Comparison of ENCODE assay signal across 21 mouse cellular contexts in the genomic region with DNA sequence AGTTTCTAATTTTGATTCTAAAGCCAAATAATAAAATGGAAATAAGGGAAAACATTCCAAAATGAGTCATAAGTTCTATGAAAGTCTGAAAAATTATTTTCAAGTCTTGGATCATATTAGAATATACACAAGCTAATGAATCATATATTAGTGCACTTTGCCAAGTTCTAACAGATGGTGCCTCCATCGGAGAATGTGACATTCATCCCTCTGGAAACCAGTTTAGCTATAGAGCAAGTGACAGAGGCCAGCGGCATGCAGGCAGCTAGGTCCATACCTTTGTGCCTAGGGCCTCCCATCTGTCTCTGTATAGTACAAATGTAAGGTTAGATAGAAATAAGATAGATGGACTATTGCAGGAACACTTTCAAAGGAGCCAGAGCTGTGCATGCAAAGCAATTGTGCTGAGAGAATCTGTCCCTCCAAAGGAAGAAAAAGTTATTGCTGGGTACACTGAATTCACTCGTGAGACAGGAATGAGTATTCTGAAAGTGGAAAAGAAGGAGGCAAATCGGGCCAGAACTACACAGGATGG.
DNase-seq lines count a peak whose midpoint lies in the region; ATAC-seq and TF ChIP-seq lines count a peak whose summit lies in the region.
"Had no signal": no experiment of that assay in that cellular context is flagged by ENCODE, and none has a peak within 500 bp of the region (broad histone marks: within the 10 kb centered on the region; RNA-seq: fewer than 3 reads in every experiment).

No protein-coding gene starts in this region.

- DNase-seq in forebrain, embryonic 14.5 days (ENCODE audit: low spot score) = peak; percentile 25
- peak; percentile 67 for DNase-seq in cerebellum, adult 11 months
- DNase-seq in cerebellum, postnatal 10 days = peak; percentile 29 to 45
- peak; percentile 52 for DNase-seq in layer of hippocampus, adult 9-10 months (ENCODE audit: low spot score)
- DNase-seq in urinary bladder, postnatal 36 days (ENCODE audit: low spot score in 2 of 2) = no peak
- no peak for DNase-seq in gastrocnemius, adult 2 months
- DNase-seq: gastrocnemius, postnatal 14 days; heart, adult 18-20 months; heart, postnatal 4 days; kidney, adult 11 months; kidney, postnatal 25 days; liver, embryonic 13.5 days; lung, embryonic 14.5 days; lung, postnatal 36 days had no signal

- no peaks in the 10 kb centered on the region for H3K4me1 ChIP-seq in forebrain, embryonic 14.5 days (ENCODE audit: control insufficient read depth, insufficient read depth, low read length)
- H3K4me1 ChIP-seq in forebrain, embryonic 13.5 days = no peaks in the 10 kb centered on the region
- H3K4me1 ChIP-seq in kidney, embryonic 16.5 days (ENCODE audit: insufficient read depth, low read length) = no peaks in the 10 kb centered on the region
- H3K4me1 ChIP-seq: forebrain, embryonic 10.5 days; heart, embryonic 15.5 days; limb, embryonic 12.5 days; liver, embryonic 13.5 days had no signal

- H3K27ac ChIP-seq in forebrain, embryonic 14.5 days (ENCODE audit: low read depth, low read length) = no peak overlapping the region
- no peak overlapping the region for H3K27ac ChIP-seq in forebrain, embryonic 13.5 days
- H3K27ac ChIP-seq in kidney, embryonic 16.5 days (ENCODE audit: low read length) = no peak overlapping the region
- H3K27ac ChIP-seq in gastrocnemius, adult 2 months = no peak overlapping the region
- H3K27ac ChIP-seq: forebrain, embryonic 10.5 days; heart, embryonic 15.5 days; limb, embryonic 12.5 days; liver, embryonic 13.5 days; stomach, postnatal 0 days had no signal

- TF ChIP-seq CTCF in gastrocnemius, adult 2 months (IDR thresholded peaks at IDR 0.05) = no peak

- H3K4me3 ChIP-seq in forebrain, embryonic 14.5 days (ENCODE audit: low read depth, low read length) = no peak overlapping the region
- no peak overlapping the region for H3K4me3 ChIP-seq in forebrain, embryonic 13.5 days
- H3K4me3 ChIP-seq in kidney, embryonic 16.5 days (ENCODE audit: low read length) = no peak overlapping the region
- H3K4me3 ChIP-seq in gastrocnemius, adult 2 months = no peak overlapping the region
- H3K4me3 ChIP-seq: forebrain, embryonic 10.5 days; heart, embryonic 15.5 days; limb, embryonic 12.5 days; liver, embryonic 13.5 days had no signal

- no peak for ATAC-seq in forebrain, embryonic 14.5 days
- no peak for ATAC-seq in forebrain, embryonic 13.5 days
- no peak for ATAC-seq in kidney, embryonic 16.5 days (ENCODE audit: low FRiP score, low TSS enrichment)
- ATAC-seq: hindbrain, embryonic 16.5 days had no signal

- no peaks in the 10 kb centered on the region for H3K36me3 ChIP-seq in forebrain, embryonic 14.5 days (ENCODE audit: control insufficient read depth, insufficient read depth, low read length)
- no peaks in the 10 kb centered on the region for H3K36me3 ChIP-seq in forebrain, embryonic 13.5 days (ENCODE audit: poor library complexity, severe bottlenecking)
- no peaks in the 10 kb centered on the region for H3K36me3 ChIP-seq in kidney, embryonic 16.5 days (ENCODE audit: insufficient read depth, low read length)
- H3K36me3 ChIP-seq: forebrain, embryonic 10.5 days; heart, embryonic 15.5 days; limb, embryonic 12.5 days; liver, embryonic 13.5 days had no signal

- intact Hi-C loops in gastrocnemius, adult 2 months (cut with DNase I) = no loop called here

- no peak overlapping the region for H3K9ac ChIP-seq in forebrain, embryonic 14.5 days (ENCODE audit: low read length)
- H3K9ac ChIP-seq in forebrain, embryonic 13.5 days = no peak overlapping the region
- no peak overlapping the region for H3K9ac ChIP-seq in kidney, embryonic 16.5 days (replicated peaks; ENCODE audit: low read length)
- H3K9ac ChIP-seq: heart, embryonic 15.5 days; limb, embryonic 12.5 days; liver, embryonic 13.5 days; lung, embryonic 14.5 days had no signal

- H3K27me3 ChIP-seq in forebrain, embryonic 14.5 days (replicated peaks; ENCODE audit: control insufficient read depth, insufficient read depth, low read length) = no peaks in the 10 kb centered on the region
- H3K27me3 ChIP-seq in forebrain, embryonic 13.5 days = no peaks in the 10 kb centered on the region
- no peaks in the 10 kb centered on the region for H3K27me3 ChIP-seq in kidney, embryonic 16.5 days (ENCODE audit: insufficient read depth, low read length)
- H3K27me3 ChIP-seq: heart, embryonic 15.5 days; limb, embryonic 12.5 days; liver, embryonic 13.5 days had no signal

- 80% methylated on average over 4 of the region's 4 CpGs for WGBS in forebrain, embryonic 14.5 days
- WGBS in forebrain, embryonic 13.5 days = 84% methylated on average over 4 of the region's 4 CpGs
- 85% methylated on average over 4 of the region's 4 CpGs for WGBS in kidney, embryonic 16.5 days

- no peak overlapping the region for H3K4me2 ChIP-seq in forebrain, embryonic 14.5 days (ENCODE audit: low read length)
- H3K4me2 ChIP-seq in forebrain, embryonic 13.5 days = no peak overlapping the region
- H3K4me2 ChIP-seq in kidney, embryonic 16.5 days (replicated peaks; ENCODE audit: low read depth, low read length) = no peak overlapping the region
- H3K4me2 ChIP-seq: heart, embryonic 15.5 days; limb, embryonic 12.5 days; liver, embryonic 13.5 days; lung, embryonic 14.5 days had no signal

- no peaks in the 10 kb centered on the region for H3K9me3 ChIP-seq in forebrain, embryonic 14.5 days (replicated peaks; ENCODE audit: control insufficient read depth, low read length)
- H3K9me3 ChIP-seq in forebrain, embryonic 13.5 days (replicated peaks) = no peaks in the 10 kb centered on the region
- H3K9me3 ChIP-seq in kidney, embryonic 16.5 days (ENCODE audit: low read length) = no peaks in the 10 kb centered on the region
- H3K9me3 ChIP-seq: forebrain, embryonic 10.5 days; heart, embryonic 15.5 days; limb, embryonic 12.5 days; liver, embryonic 13.5 days had no signal

Comparison
In these comparisons a context has a peak if more than half of its experiments do, and no peak if none do; other contexts are left out.
1. DNase-seq: peak in forebrain, embryonic 14.5 days (single experiment), cerebellum, adult 11 months (single experiment), cerebellum, postnatal 10 days (2 of 2) and layer of hippocampus, adult 9-10 months (single experiment); none in urinary bladder, postnatal 36 days (0 of 2) and gastrocnemius, adult 2 months (single experiment).